Comparison of ENCODE assay signal across 8 mouse cellular contexts in the genomic region with DNA sequence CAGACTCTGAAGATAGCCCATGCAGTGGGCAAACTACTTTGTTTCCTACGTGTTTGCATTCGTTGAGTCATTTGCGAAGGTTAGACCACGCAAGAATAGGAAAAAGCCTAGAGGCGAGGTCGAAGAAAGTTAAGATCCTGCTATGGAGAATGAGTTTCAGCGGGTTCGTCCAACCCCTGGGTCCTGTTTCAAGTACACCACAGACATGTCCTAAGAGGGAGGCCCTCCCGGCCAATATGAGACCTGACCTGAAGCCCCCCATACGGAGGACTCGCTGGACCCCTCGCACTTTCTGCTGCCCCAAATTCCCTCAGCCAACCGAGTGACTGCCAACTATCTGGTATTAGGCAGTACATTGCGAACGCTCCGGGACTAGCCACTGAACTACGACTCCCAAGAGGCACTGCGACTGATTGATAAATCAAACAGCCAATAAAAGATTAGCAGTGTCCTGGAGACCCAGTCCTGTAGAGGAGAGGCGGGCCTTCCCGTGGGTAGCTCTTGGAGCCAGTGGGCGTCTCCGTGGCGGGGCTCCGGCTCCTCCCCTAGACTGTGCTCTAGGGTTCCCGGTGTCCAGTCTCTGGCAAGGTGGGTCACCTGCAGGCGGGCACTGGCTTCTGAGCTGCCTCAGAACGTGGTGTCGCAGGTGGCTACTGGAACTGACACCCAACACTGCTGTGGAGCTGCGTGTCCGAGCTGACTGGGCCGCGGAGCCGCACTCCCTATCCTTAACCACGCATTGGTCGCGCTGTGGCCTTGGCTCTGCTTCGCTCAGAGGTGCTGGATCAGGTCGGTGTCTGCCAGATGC. TPM values are rescaled to one million over a fixed set of nuclear protein-coding genes. Genes with fewer than 3 reads are reported as not detected.
DNase-seq lines count a peak whose midpoint lies in the region; ATAC-seq and TF ChIP-seq lines count a peak whose summit lies in the region.

A gene (plus strand): TSS at position 558 of the 808 bp plus-strand sequence.

- H3K27me3 ChIP-seq in kidney, embryonic 14.5 days (ENCODE audit: control insufficient read depth, insufficient read depth, low read length), result no peaks in the 10 kb centered on the region
- no peaks in the 10 kb centered on the region for H3K27me3 ChIP-seq in limb, embryonic 15.5 days

- peaks cover 9% of the 10 kb centered on the region for H3K4me1 ChIP-seq in bone marrow macrophage, adult 2 months (ENCODE audit: control insufficient read depth, insufficient read depth, low read length)
- H3K4me1 ChIP-seq in embryonic fibroblast, embryonic 13.5 days (ENCODE audit: control insufficient read depth, insufficient read depth, low read length), result no peaks in the 10 kb centered on the region
- no peaks in the 10 kb centered on the region for H3K4me1 ChIP-seq in kidney, embryonic 14.5 days (ENCODE audit: control insufficient read depth, insufficient read depth, low read length)
- H3K4me1 ChIP-seq in limb, embryonic 15.5 days, result peaks cover 10% of the 10 kb centered on the region

- peak within 1 kb of the TSS; percentile 77 for H3K4me3 ChIP-seq in bone marrow macrophage, adult 2 months (ENCODE audit: insufficient read depth, low read length)
- peak within 1 kb of the TSS; percentile 77 for H3K4me3 ChIP-seq in embryonic fibroblast, embryonic 13.5 days (ENCODE audit: insufficient read depth, low read length)
- H3K4me3 ChIP-seq in kidney, embryonic 14.5 days (ENCODE audit: low read length), result peak within 1 kb of the TSS; percentile 64
- peak within 1 kb of the TSS; percentile 80 for H3K4me3 ChIP-seq in limb, embryonic 15.5 days

- peak within 1 kb of the TSS; percentile 60; the same call in 1 of the 2 replicates for H3K9ac ChIP-seq in kidney, embryonic 14.5 days (ENCODE audit: low read depth, low read length)
- peak within 1 kb of the TSS; percentile 60 for H3K9ac ChIP-seq in limb, embryonic 15.5 days

- no peak for TF ChIP-seq CTCF in bone marrow macrophage, adult 2 months (IDR thresholded peaks at IDR 0.05; ENCODE audit: low read depth, low read length)
- TF ChIP-seq CTCF in embryonic fibroblast, embryonic 13.5 days (IDR thresholded peaks at IDR 0.05; ENCODE audit: borderline replicate concordance, insufficient read depth, low read length), result no peak

- peak; percentile 99 for ATAC-seq in kidney, embryonic 14.5 days (ENCODE audit: low FRiP score, low TSS enrichment)
- peak; percentile 98 for ATAC-seq in limb, embryonic 15.5 days (ENCODE audit: insufficient number of reproducible peaks, low FRiP score, low TSS enrichment, low read depth)

- TF ChIP-seq POLR2A in bone marrow macrophage, adult 2 months (IDR thresholded peaks at IDR 0.05; ENCODE audit: borderline replicate concordance, low read depth, low read length), result no peak
- TF ChIP-seq POLR2A in embryonic fibroblast, embryonic 13.5 days (IDR thresholded peaks at IDR 0.05; ENCODE audit: low read depth, low read length), result peak; percentile 80

- peak within 1 kb of the TSS; percentile 59 for H3K4me2 ChIP-seq in kidney, embryonic 14.5 days (replicated peaks; ENCODE audit: low read depth, low read length)
- H3K4me2 ChIP-seq in limb, embryonic 15.5 days, result peak within 1 kb of the TSS; percentile 74

- no peak within 1 kb of the TSS for H3K27ac ChIP-seq in bone marrow macrophage, adult 2 months (ENCODE audit: insufficient read depth, low read depth, low read length)
- H3K27ac ChIP-seq in embryonic fibroblast, embryonic 13.5 days (ENCODE audit: insufficient read depth, low read length), result no peak within 1 kb of the TSS
- H3K27ac ChIP-seq in kidney, embryonic 14.5 days (ENCODE audit: low read depth, low read length), result no peak within 1 kb of the TSS
- H3K27ac ChIP-seq in limb, embryonic 15.5 days, result peak within 1 kb of the TSS; percentile 59; the same call in 1 of the 2 replicates

- no peaks in the 10 kb centered on the region for H3K36me3 ChIP-seq in kidney, embryonic 14.5 days (ENCODE audit: control insufficient read depth, insufficient read depth, low read length)
- no peaks in the 10 kb centered on the region for H3K36me3 ChIP-seq in limb, embryonic 15.5 days

- WGBS in kidney, embryonic 14.5 days, result 2% methylated on average over 38 of the region's 38 CpGs
- WGBS in limb, embryonic 15.5 days, result 3% methylated on average over 38 of the region's 38 CpGs

- no peaks in the 10 kb centered on the region for H3K9me3 ChIP-seq in kidney, embryonic 14.5 days (ENCODE audit: control insufficient read depth, low read length)
- H3K9me3 ChIP-seq in limb, embryonic 15.5 days, result no peaks in the 10 kb centered on the region

- DNase-seq in A20 (ENCODE audit: low read depth, low spot score), result peak; percentile 95
- DNase-seq in heart, adult 9 months (ENCODE audit: low spot score in 2 of 2), result peak; percentile 97 to 98
- DNase-seq in monocyte, adult 2 months (ENCODE audit: low read depth in 1 of 2, low spot score in 2 of 2), result peak; percentile 75 to 82
- DNase-seq in spleen, postnatal 36 days (ENCODE audit: low spot score in 2 of 2), result peak; percentile 95

RNA-seq across cellular contexts. Expression of the gene that starts here (rescaled TPM):
- polyA plus RNA-seq in bone marrow macrophage, adult 2 months (2012; ENCODE audit: insufficient read depth, insufficient read length, missing spikeins), result 0.99 and 1.5 TPM in 2 replicates
- 1.5 and 1.8 TPM in 2 replicates for polyA plus RNA-seq in embryonic fibroblast, embryonic 13.5 days (2011; ENCODE audit: insufficient read length, low read depth, missing spikeins)
- polyA plus RNA-seq in kidney, embryonic 14.5 days (2014; fragmentation: Nextera tagmentation; extraction: Ambion mirVana), result 0.54 and 1.4 TPM in 2 replicates
- 1.9 TPM in 2 replicates for polyA plus RNA-seq in limb, embryonic 15.5 days (2015; fragmentation: Nextera tagmentation; extraction: Ambion mirVana)
